In the genomic region with DNA sequence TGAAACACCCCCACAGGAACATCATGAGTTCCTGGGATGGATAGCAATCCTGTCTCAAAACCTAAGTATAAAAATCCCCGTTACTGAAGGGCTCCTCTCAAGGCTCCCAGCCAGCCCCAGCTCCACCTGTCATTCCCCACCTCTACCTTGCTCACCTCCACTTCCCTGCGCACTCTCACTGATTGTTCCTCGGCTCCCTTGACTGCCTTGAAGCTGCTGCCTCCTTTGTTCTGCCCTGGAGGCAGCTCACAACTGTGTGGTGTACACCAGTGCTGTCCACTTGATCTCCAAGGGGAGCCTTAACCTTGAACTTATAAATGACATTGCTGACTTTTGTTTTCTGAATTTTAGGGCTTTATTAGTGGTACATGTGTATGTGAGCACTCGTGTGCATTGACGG, we compare ENCODE assay signal across 10 mouse cellular contexts. TPM values are rescaled to one million over a fixed set of nuclear protein-coding genes. Genes with fewer than 3 reads are reported as not detected.
DNase-seq lines count a peak whose midpoint lies in the region; ATAC-seq and TF ChIP-seq lines count a peak whose summit lies in the region.
"Had no signal": no experiment of that assay in that cellular context is flagged by ENCODE, and none has a peak within 500 bp of the region (broad histone marks: within the 10 kb centered on the region; RNA-seq: fewer than 3 reads in every experiment).

No protein-coding gene starts in this region.

- intact Hi-C loops in heart, postnatal 36 days (cut with DNase I) = loop anchor here (2.0 to 10.0 kb wide), 3 partner anchors 25 to 329 kb away; a partner anchor contains a TSS

- ATAC-seq in heart, embryonic 15.5 days (replicated peaks; ENCODE audit: insufficient number of reproducible peaks, insufficient read depth, low FRiP score, low read depth) = no peak
- ATAC-seq in intestine, postnatal 0 days = no peak
- ATAC-seq in megakaryocyte-erythroid progenitor cell, adult 5-6 weeks (replicated peaks; ENCODE audit: low FRiP score, low TSS enrichment, poor library complexity, severe bottlenecking) = no peak

- peak overlapping the region; percentile 82 for H3K4me3 ChIP-seq in heart, embryonic 15.5 days
- peak overlapping the region; percentile 90 for H3K4me3 ChIP-seq in E14TG2a.4 (replicated peaks; ENCODE audit: low read length)
- no peak overlapping the region for H3K4me3 ChIP-seq in intestine, postnatal 0 days (ENCODE audit: low read depth, low read length)

- no peak for TF ChIP-seq CTCF in E14TG2a.4 (conservative IDR thresholded peaks at IDR 0.05; ENCODE audit: low read length)
- TF ChIP-seq CTCF in intestine, postnatal 0 days (IDR thresholded peaks at IDR 0.05; ENCODE audit: low read depth) = no peak

- H3K9ac ChIP-seq in heart, embryonic 15.5 days = peak overlapping the region; percentile 82
- 0 out of 2 replicates have a peak overlapping the region, but pooled peaks have one; percentile 85 for H3K9ac ChIP-seq in intestine, postnatal 0 days (ENCODE audit: low read depth, low read length)

- 73% methylated on average over 5 of the region's 5 CpGs for WGBS in heart, embryonic 15.5 days
- WGBS in intestine, postnatal 0 days = 64% methylated on average over 5 of the region's 5 CpGs

- H3K27ac ChIP-seq in heart, embryonic 15.5 days = no peak overlapping the region
- H3K27ac ChIP-seq in intestine, postnatal 0 days (ENCODE audit: low read depth, low read length) = no peak overlapping the region

- H3K9me3 ChIP-seq in heart, embryonic 15.5 days (replicated peaks) = no peaks in the 10 kb centered on the region
- no peaks in the 10 kb centered on the region for H3K9me3 ChIP-seq in E14TG2a.4 (ENCODE audit: low read length)
- no peaks in the 10 kb centered on the region for H3K9me3 ChIP-seq in intestine, postnatal 0 days (ENCODE audit: control insufficient read depth)

- H3K4me2 ChIP-seq in heart, embryonic 15.5 days = peak overlapping the region; percentile 80
- peak overlapping the region; percentile 78 for H3K4me2 ChIP-seq in intestine, postnatal 0 days (replicated peaks; ENCODE audit: low read depth)

- H3K36me3 ChIP-seq in heart, embryonic 15.5 days = peaks cover 26% of the 10 kb centered on the region
- H3K36me3 ChIP-seq in E14TG2a.4 (ENCODE audit: insufficient read depth, low read length) = peaks cover 41% of the 10 kb centered on the region
- H3K36me3 ChIP-seq in intestine, postnatal 0 days (ENCODE audit: control insufficient read depth, insufficient read depth) = peaks cover 36% of the 10 kb centered on the region

- H3K27me3 ChIP-seq in heart, embryonic 15.5 days = no peaks in the 10 kb centered on the region
- no peaks in the 10 kb centered on the region for H3K27me3 ChIP-seq in E14TG2a.4 (ENCODE audit: insufficient read depth, low read length)
- no peaks in the 10 kb centered on the region for H3K27me3 ChIP-seq in intestine, postnatal 0 days (replicated peaks; ENCODE audit: control insufficient read depth, insufficient read depth, low read length)

- H3K4me1 ChIP-seq in heart, embryonic 15.5 days (replicated peaks) = peaks cover 23% of the 10 kb centered on the region
- peaks cover 62% of the 10 kb centered on the region for H3K4me1 ChIP-seq in E14TG2a.4 (replicated peaks; ENCODE audit: low read depth, low read length)
- H3K4me1 ChIP-seq in intestine, postnatal 0 days (replicated peaks; ENCODE audit: control insufficient read depth, insufficient read depth, low read length) = no peaks in the 10 kb centered on the region; the same call in 1 of the 2 replicates

- DNase-seq in heart, postnatal 36 days = no peak
- DNase-seq in cerebellum, postnatal 25 days = peak; percentile 11 to 14
- no peak for DNase-seq in embryo, embryonic 10 days (ENCODE audit: low spot score)
- DNase-seq in lung, postnatal 25 days (ENCODE audit: low spot score) = no peak

RNA-seq across cellular contexts. Expression of a gene that starts 1.7 kb away (rescaled TPM):
- 537 and 672 TPM in 2 replicates for polyA plus RNA-seq in heart, embryonic 15.5 days (2015; fragmentation: Nextera tagmentation; extraction: Ambion mirVana)
- total RNA-seq in heart, postnatal 36 days (2021) = 100 to 1,000 TPM; 712 to 745 TPM
- polyA plus RNA-seq in intestine, postnatal 0 days (2015; fragmentation: Nextera tagmentation; extraction: Ambion mirVana) = 579 and 585 TPM in 2 replicates
- 199 and 204 TPM in 2 replicates for total RNA-seq in megakaryocyte-erythroid progenitor cell, adult 5-6 weeks (2014; fragmentation: Nextera tagmentation)
- 173 and 183 TPM in 2 replicates for total RNA-seq in megakaryocyte-erythroid progenitor cell, adult 5-6 weeks (2017)

RNA-seq across cellular contexts. Expression of a gene that starts 32.5 kb away (rescaled TPM):
- not detected in 2 replicates for polyA plus RNA-seq in heart, embryonic 15.5 days (2015; fragmentation: Nextera tagmentation; extraction: Ambion mirVana)
- not detected for total RNA-seq in heart, postnatal 36 days (2021)
- not detected in 2 replicates for polyA plus RNA-seq in intestine, postnatal 0 days (2015; fragmentation: Nextera tagmentation; extraction: Ambion mirVana)
- total RNA-seq in megakaryocyte-erythroid progenitor cell, adult 5-6 weeks (2014; fragmentation: Nextera tagmentation) = not detected in 2 replicates
- not detected in 2 replicates for total RNA-seq in megakaryocyte-erythroid progenitor cell, adult 5-6 weeks (2017)
- polyA plus RNA-seq: embryonic facial prominence, embryonic 11.5 days; large intestine, adult 2 months had no signal

RNA-seq across cellular contexts. Expression of a gene that starts 39.6 kb away (rescaled TPM):
- 349 and 431 TPM in 2 replicates for polyA plus RNA-seq in heart, embryonic 15.5 days (2015; fragmentation: Nextera tagmentation; extraction: Ambion mirVana)
- 100 to 1,000 TPM; 431 to 554 TPM for total RNA-seq in heart, postnatal 36 days (2021)
- 317 and 320 TPM in 2 replicates for polyA plus RNA-seq in intestine, postnatal 0 days (2015; fragmentation: Nextera tagmentation; extraction: Ambion mirVana)
- total RNA-seq in megakaryocyte-erythroid progenitor cell, adult 5-6 weeks (2014; fragmentation: Nextera tagmentation) = 304 and 466 TPM in 2 replicates
- total RNA-seq in megakaryocyte-erythroid progenitor cell, adult 5-6 weeks (2017) = 230 and 318 TPM in 2 replicates

RNA-seq across cellular contexts. Expression of a gene that starts 39.9 kb away (rescaled TPM):
- 36.7 and 47.2 TPM in 2 replicates for polyA plus RNA-seq in heart, embryonic 15.5 days (2015; fragmentation: Nextera tagmentation; extraction: Ambion mirVana)
- total RNA-seq in heart, postnatal 36 days (2021) = 10 to 100 TPM; 10.7 to 16.0 TPM
- 26.1 and 28.8 TPM in 2 replicates for polyA plus RNA-seq in intestine, postnatal 0 days (2015; fragmentation: Nextera tagmentation; extraction: Ambion mirVana)
- total RNA-seq in megakaryocyte-erythroid progenitor cell, adult 5-6 weeks (2014; fragmentation: Nextera tagmentation) = 49.7 and 52.6 TPM in 2 replicates
- total RNA-seq in megakaryocyte-erythroid progenitor cell, adult 5-6 weeks (2017) = 50.2 and 63.1 TPM in 2 replicates

Comparison
In these comparisons a context has a peak if more than half of its experiments do, and no peak if none do; other contexts are left out.
1. DNase-seq: peak in cerebellum, postnatal 25 days (2 of 2); none in heart, postnatal 36 days (0 of 2), embryo, embryonic 10 days (single experiment) and lung, postnatal 25 days (single experiment).